Mouse (Mus musculus) stomach, postnatal 0 days (tissue): ENCODE measurements at regions not wholly inside any gene's neighbourhood (a gene's known extent, or its start where the extent isn't known, plus 50 kb on each side); places are given as distances from the start of the nearest gene placed in this dataset. TPM values are rescaled to one million over a fixed set of nuclear protein-coding genes. Genes with fewer than 3 reads are reported as not detected.

ENCODE experiments used
- ATAC-seq: fragments of 200-750 bp; cut with Nextera tagmentation; 2 replicates; pipeline ENCODE4 v1.8.0; 2017; ENCODE audit not compliant: low FRiP score, low TSS enrichment
- DNase-seq: peaks from one replicate; pipeline ENCODE4 v3.0.0-alpha.2; 2016; ENCODE audit warnings: low spot score
- H3K27ac ChIP-seq: fragments of 300-500 bp; sonication (generic); replicated peaks from 2 replicates; pipeline ENCODE4 v1.5.1; 2014; ENCODE audit warnings: mild to moderate bottlenecking, control low read depth
- H3K27me3 ChIP-seq: fragments of 300-500 bp; sonication (generic); 2 replicates; pipeline ENCODE4 v1.6.1; 2014; ENCODE audit warnings: low read length; ENCODE audit not compliant: control insufficient read depth, insufficient read depth
- H3K36me3 ChIP-seq: fragments of 300-500 bp; sonication (generic); 2 replicates; pipeline ENCODE4 v1.6.1; 2014; ENCODE audit warnings: low read length, mixed read lengths; ENCODE audit not compliant: control insufficient read depth, insufficient read depth
- H3K4me1 ChIP-seq: fragments of 300-500 bp; sonication (generic); replicated peaks from 2 replicates; pipeline ENCODE4 v1.6.1; 2014; ENCODE audit warnings: antibody characterized with exemption; ENCODE audit not compliant: control insufficient read depth, insufficient read depth
- H3K4me2 ChIP-seq: fragments of 300-500 bp; sonication (generic); replicated peaks from 2 replicates; pipeline ENCODE4 v1.6.1; 2014; ENCODE audit warnings: low read depth, mild to moderate bottlenecking, control low read depth, moderate library complexity
- H3K4me3 ChIP-seq: fragments of 300-500 bp; sonication (generic); 2 replicates; pipeline ENCODE4 v1.5.1; 2014; ENCODE audit warnings: low read depth, low read length, control low read depth
- H3K9ac ChIP-seq: fragments of 300-500 bp; sonication (generic); 2 replicates; pipeline ENCODE4 v1.6.1; 2014; ENCODE audit warnings: mild to moderate bottlenecking, low read length, control low read depth, mixed read lengths
- H3K9me3 ChIP-seq: fragments of 300-500 bp; sonication (generic); 2 replicates; pipeline ENCODE4 v1.6.1; 2016; ENCODE audit warnings: low read length; ENCODE audit not compliant: control insufficient read depth
- CTCF ChIP-seq: IDR thresholded peaks from 2 replicates; pipeline ENCODE4 v1.5.1; 2016; ENCODE audit warnings: antibody characterized with exemption, low read depth, mild to moderate bottlenecking, moderate library complexity
- EP300 ChIP-seq: optimal IDR thresholded peaks from 2 replicates; pipeline ENCODE3; 2016; ENCODE audit warnings: antibody characterized with exemption
- WGBS: fragments of 180-500 bp; shearing (Covaris S2); extraction: QIAGEN DNeasy Blood & Tissue Kit; methylation state at CpG from one replicate; pipeline ENCODE4 v1.1.7; 2014; 5-methylcytosine and 5-hydroxymethylcytosine counted together
- microRNA-seq: library from miRNA; unstranded; fragments of <30 nt; microRNA quantifications from one replicate; pipeline ENCODE4, GENCODE M21; 2016

- WGBS = 64% methylated on average over 3 of the region's 3 CpGs
- Histone ChIP-seq H3K9ac (no peak overlapping the region), H3K27me3 (no peaks in the 10 kb centered on the region), H3K4me2 (no peak overlapping the region), H3K36me3 (no peaks in the 10 kb centered on the region), H3K4me3 (no peak overlapping the region), H3K27ac (no peak overlapping the region), H3K9me3 (no peaks in the 10 kb centered on the region), H3K4me1 (no peaks in the 10 kb centered on the region)
- DNase-seq (no peak), ATAC-seq (no peak)
- no peak for TF ChIP-seq CTCF
- no peak for TF ChIP-seq EP300
These were observed 73.6 kb upstream of the Nrp1 start for GRCm38 (mm10) chr8:128284816-128285215.

GRCm38 (mm10) chr8:128290076-128290475 is 68.3 kb upstream of the Nrp1 start:
- no peaks in the 10 kb centered on the region for H3K9me3 ChIP-seq
- no peaks in the 10 kb centered on the region for H3K36me3 ChIP-seq
- ATAC-seq (no peak), DNase-seq (no peak)
- no peak for TF ChIP-seq CTCF
- TF ChIP-seq EP300 = no peak
- 39% methylated on average over 4 of the region's 4 CpGs for WGBS
- no peak overlapping the region for H3K27ac ChIP-seq
- H3K4me3 ChIP-seq = no peak overlapping the region
- H3K4me2 ChIP-seq = no peak overlapping the region
- H3K27me3 ChIP-seq = no peaks in the 10 kb centered on the region
- H3K4me1 ChIP-seq = no peaks in the 10 kb centered on the region
- H3K9ac ChIP-seq = no peak overlapping the region

- Histone ChIP-seq H3K4me1 (no peaks in the 10 kb centered on the region), H3K9ac (no peak overlapping the region), H3K27me3 (no peaks in the 10 kb centered on the region), H3K4me3 (no peak overlapping the region), H3K27ac (no peak overlapping the region), H3K36me3 (no peaks in the 10 kb centered on the region), H3K4me2 (no peak overlapping the region), H3K9me3 (no peaks in the 10 kb centered on the region)
- 81% methylated on average over 6 of the region's 6 CpGs for WGBS
- no peak for ATAC-seq
- DNase-seq = no peak
- TF ChIP-seq CTCF (no peak), EP300 (no peak)
These were observed 66.0 kb upstream of the Nrp1 start for GRCm38 (mm10) chr8:128292394-128292793.

GRCm38 (mm10) chr8:128296728-128297380 is 61.5 kb upstream of the Nrp1 start:
- H3K36me3 ChIP-seq = no peaks in the 10 kb centered on the region
- TF ChIP-seq EP300 (no peak), CTCF (no peak)
- 89% methylated on average over 14 of the region's 14 CpGs for WGBS
- H3K4me3 ChIP-seq = no peak overlapping the region
- no peak overlapping the region for H3K4me2 ChIP-seq
- ATAC-seq = no peak
- no peaks in the 10 kb centered on the region for H3K9me3 ChIP-seq
- no peaks in the 10 kb centered on the region for H3K27me3 ChIP-seq
- H3K4me1 ChIP-seq = no peaks in the 10 kb centered on the region
- no peak for DNase-seq
- H3K27ac ChIP-seq = no peak overlapping the region
- no peak overlapping the region for H3K9ac ChIP-seq

GRCm38 (mm10) chr8:128302322-128302721 is 56.1 kb upstream of the Nrp1 start:
- WGBS = 74% methylated on average over 2 of the region's 2 CpGs
- TF ChIP-seq CTCF (no peak), EP300 (no peak)

More at GRCm38 (mm10) chr8:128302322-128302721, 56.1 kb upstream of the Nrp1 start:
- H3K27ac ChIP-seq = no peak overlapping the region
- no peaks in the 10 kb centered on the region for H3K9me3 ChIP-seq
- H3K4me2 ChIP-seq = no peak overlapping the region
- H3K27me3 ChIP-seq = no peaks in the 10 kb centered on the region
- ATAC-seq (no peak), DNase-seq (no peak)
- H3K4me3 ChIP-seq = no peak overlapping the region
- no peak overlapping the region for H3K9ac ChIP-seq
- H3K36me3 ChIP-seq = no peaks in the 10 kb centered on the region
- no peaks in the 10 kb centered on the region for H3K4me1 ChIP-seq

Small RNA genes in the stretch of these regions (microRNA-seq; reads per million reads assigned to microRNA genes)
- gene Mir21c = not detected
